Mouse (Mus musculus) forebrain, postnatal 0 days (tissue): ENCODE measurements around the gene Xirp1. TPM values are rescaled to one million over a fixed set of nuclear protein-coding genes. Genes with fewer than 3 reads are reported as not detected.
"Not testable (repeated sequence)": the region's sequence is repeated elsewhere in the genome, so short reads cannot be mapped to it uniquely, and the experiment has no call there.

Experiments used
- ATAC-seq: fragments of 200-750 bp; cut with Nextera tagmentation; 2 replicates; pipeline ENCODE4 v1.8.0; 2017; ENCODE audit warnings: mild to moderate bottlenecking, moderate library complexity
- DNase-seq: peaks from one replicate; pipeline ENCODE4 v3.0.0-alpha.2; 2015
- H3K27ac ChIP-seq: fragments of 300-500 bp; sonication (generic); 2 replicates; pipeline ENCODE4 v1.5.1; 2014; ENCODE audit warnings: low read depth, mild to moderate bottlenecking, antibody characterized with exemption, low read length, moderate library complexity, mixed read lengths
- H3K27me3 ChIP-seq: fragments of 300-500 bp; sonication (generic); 2 replicates; pipeline ENCODE4 v1.6.1; 2014; ENCODE audit warnings: mild to moderate bottlenecking, low read length, mixed read lengths; ENCODE audit not compliant: insufficient read depth
- H3K36me3 ChIP-seq: fragments of 300-500 bp; sonication (generic); 2 replicates; pipeline ENCODE4 v1.6.1; 2014; ENCODE audit warnings: mild to moderate bottlenecking, moderate library complexity; ENCODE audit not compliant: insufficient read depth
- H3K4me1 ChIP-seq: fragments of 300-500 bp; sonication (generic); 2 replicates; pipeline ENCODE4 v1.6.1; 2014; ENCODE audit warnings: antibody characterized with exemption; ENCODE audit not compliant: insufficient read depth
- H3K4me2 ChIP-seq: fragments of 300-500 bp; sonication (generic); 2 replicates; pipeline ENCODE4 v1.6.1; 2014; ENCODE audit warnings: low read depth, mild to moderate bottlenecking, moderate library complexity
- H3K4me3 ChIP-seq: fragments of 300-500 bp; sonication (generic); 2 replicates; pipeline ENCODE4 v1.5.1; 2014; ENCODE audit warnings: low read depth, low read length, mixed read lengths
- H3K9ac ChIP-seq: fragments of 300-500 bp; sonication (generic); 2 replicates; pipeline ENCODE4 v1.6.1; 2014; ENCODE audit warnings: mild to moderate bottlenecking
- H3K9me3 ChIP-seq: fragments of 300-500 bp; sonication (generic); 2 replicates; pipeline ENCODE4 v1.6.1; 2016; ENCODE audit warnings: low read length
- CTCF ChIP-seq: sonication (generic); IDR thresholded peaks from 2 replicates; pipeline ENCODE4 v1.5.1; 2016; ENCODE audit warnings: antibody characterized with exemption, control low read depth, low read depth
- WGBS: fragments of 180-500 bp; shearing (Covaris S2); extraction: QIAGEN DNeasy Blood & Tissue Kit; methylation state at CpG from one replicate; pipeline ENCODE4 v1.1.7; 2014; 5-methylcytosine and 5-hydroxymethylcytosine counted together
- polyA plus RNA-seq: library from polyadenylated mRNA; unstranded; fragments of >200 nt; fragmentation: Nextera tagmentation; extraction: Ambion mirVana; gene quantifications from 2 replicates; pipeline ENCODE4 v1.2.1, GENCODE M21; 2015
- total RNA-seq: library from RNA; depleted of rRNA; stranded (reverse); fragments of >200 nt; gene quantifications from 2 replicates; pipeline ENCODE4 v1.2.3, GENCODE M21; 2014

The Xirp1 gene
- total and polyA plus RNA-seq, 2 experiments from 2014 or later, result not detected

GRCm38 (mm10) chr9:120021164-120021563 lies 2.2 kb downstream of the Xirp1 start:
- Histone ChIP-seq H3K9ac (no peak overlapping the region), H3K27ac (no peak overlapping the region), H3K4me1 (no peaks in the 10 kb centered on the region), H3K9me3 (no peaks in the 10 kb centered on the region), H3K4me2 (no peak overlapping the region), H3K27me3 (no peaks in the 10 kb centered on the region), H3K4me3 (no peak overlapping the region), H3K36me3 (no peaks in the 10 kb centered on the region)
- 79% methylated on average over 5 of the region's 5 CpGs for WGBS
- no peak for DNase-seq
- no peak for ATAC-seq
- no peak for TF ChIP-seq CTCF

- 40% methylated on average over 7 of the region's 7 CpGs for whole genome bisulfite sequencing
Measured at GRCm38 (mm10) chr9:120020285-120020890, 3.0 kb downstream of the Xirp1 start.

DNA sequence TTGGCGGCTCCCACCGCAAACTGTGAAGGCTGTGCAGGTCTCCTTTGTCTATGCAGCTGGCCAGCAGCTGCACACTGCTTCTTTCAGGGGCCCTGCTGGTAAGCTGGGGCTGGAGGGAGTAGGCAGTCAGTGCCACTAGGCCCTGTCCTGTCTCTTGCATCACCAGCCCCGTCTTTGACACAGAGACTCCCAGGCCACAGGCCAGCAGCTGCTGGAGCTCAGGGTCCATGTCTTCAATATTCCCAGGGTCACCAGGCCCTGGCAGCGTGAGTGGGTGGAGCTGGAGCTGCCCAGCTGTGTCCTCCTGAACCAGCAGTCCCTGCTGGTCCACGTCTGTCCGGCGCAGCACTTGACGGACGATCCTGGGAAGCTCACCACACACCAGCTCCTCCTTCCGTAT lies 6.4 kb downstream of the Xirp1 start:
- WGBS, result 71% methylated on average over 10 of the region's 10 CpGs
- no peak overlapping the region for H3K4me2 ChIP-seq

More at GRCm38 (mm10) chr9:120020285-120020890, 3.0 kb downstream of the Xirp1 start:
- Histone ChIP-seq H3K9ac (no peak overlapping the region), H3K27me3 (no peaks in the 10 kb centered on the region), H3K4me1 (no peaks in the 10 kb centered on the region), H3K27ac (no peak overlapping the region), H3K36me3 (no peaks in the 10 kb centered on the region), H3K9me3 (no peaks in the 10 kb centered on the region), H3K4me3 (no peak overlapping the region), H3K4me2 (no peak overlapping the region)
- TF ChIP-seq CTCF, result peak; percentile 87
- DNase-seq, result peak; percentile 80
- ATAC-seq, result peak; percentile 38

DNA sequence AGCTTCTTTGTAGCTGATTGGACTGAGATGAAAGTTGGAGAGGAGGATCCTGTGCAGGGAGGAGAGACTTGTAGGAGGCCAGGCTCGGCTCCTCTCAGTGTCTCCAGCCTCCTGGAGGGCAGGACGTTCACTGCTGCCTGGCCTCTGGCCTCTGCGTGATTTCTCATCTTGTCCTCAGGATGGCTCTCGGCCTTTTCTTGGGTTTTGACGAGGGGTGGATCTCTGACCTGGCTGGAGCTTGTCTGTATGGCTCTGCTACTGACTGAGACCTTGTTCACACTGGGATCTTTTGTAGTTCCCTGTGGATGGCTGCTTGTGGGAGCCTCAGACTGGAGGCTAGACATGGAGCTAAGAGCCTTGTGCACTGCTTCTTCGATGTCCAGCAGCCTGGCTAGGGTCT lies 8.6 kb downstream of the Xirp1 start:
- Histone ChIP-seq H3K36me3 (no peaks in the 10 kb centered on the region), H3K27me3 (no peaks in the 10 kb centered on the region), H3K4me1 (0 out of 2 replicates have a peak, but pooled peaks cover 4% of the 10 kb centered on the region), H3K4me2 (no peak overlapping the region), H3K4me3 (no peak overlapping the region), H3K9me3 (no peaks in the 10 kb centered on the region), H3K9ac (no peak overlapping the region), H3K27ac (no peak overlapping the region)
- 69% methylated on average over 6 of the region's 6 CpGs for WGBS
- TF ChIP-seq CTCF, result no peak
- no peak for DNase-seq
- no peak for ATAC-seq

More for the DNA sequence above, 6.4 kb downstream of the Xirp1 start:
- Histone ChIP-seq H3K4me1 (no peaks in the 10 kb centered on the region), H3K36me3 (no peaks in the 10 kb centered on the region), H3K27ac (no peak overlapping the region), H3K9ac (no peak overlapping the region), H3K27me3 (no peaks in the 10 kb centered on the region), H3K4me3 (no peak overlapping the region), H3K9me3 (no peaks in the 10 kb centered on the region)
- TF ChIP-seq CTCF, result no peak
- DNase-seq (no peak), ATAC-seq (no peak)

DNA sequence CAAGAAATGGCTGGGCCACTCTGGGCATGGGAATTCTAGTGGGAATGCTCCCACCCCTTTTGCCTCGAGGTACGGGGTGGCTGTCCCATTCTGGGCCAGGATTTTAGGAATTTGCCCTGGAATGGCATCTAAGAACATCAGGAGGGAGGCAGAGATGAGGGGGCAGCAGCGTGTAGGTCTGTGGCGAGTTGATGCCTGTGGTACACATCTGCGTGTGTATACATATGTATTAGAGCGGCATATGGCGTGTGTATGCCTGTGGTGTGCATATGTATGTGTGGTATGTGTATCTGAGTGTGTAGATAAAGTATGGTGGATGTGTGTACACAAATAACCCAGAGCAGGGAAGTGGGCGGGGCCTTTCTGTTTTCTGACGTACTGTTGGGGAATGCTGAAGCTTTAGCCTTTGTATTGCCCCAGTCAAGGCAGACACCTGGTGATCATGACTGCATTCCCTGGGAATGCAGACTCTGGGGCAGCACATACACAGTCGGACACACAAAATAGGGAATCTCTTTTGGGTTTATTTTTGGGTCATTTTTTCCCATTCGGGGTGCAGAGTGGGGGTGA lies 10.1 kb downstream of the Xirp1 start:
- Histone ChIP-seq H3K27me3 (no peaks in the 10 kb centered on the region), H3K9ac (no peak overlapping the region), H3K4me1 (0 out of 2 replicates have a peak, but pooled peaks cover 4% of the 10 kb centered on the region), H3K9me3 (no peaks in the 10 kb centered on the region), H3K36me3 (no peaks in the 10 kb centered on the region), H3K27ac (no peak overlapping the region), H3K4me3 (no peak overlapping the region), H3K4me2 (no peak overlapping the region)
- WGBS, result 72% methylated on average over 11 of the region's 11 CpGs
- no peak for TF ChIP-seq CTCF
- ATAC-seq (no peak), DNase-seq (no peak)

DNA sequence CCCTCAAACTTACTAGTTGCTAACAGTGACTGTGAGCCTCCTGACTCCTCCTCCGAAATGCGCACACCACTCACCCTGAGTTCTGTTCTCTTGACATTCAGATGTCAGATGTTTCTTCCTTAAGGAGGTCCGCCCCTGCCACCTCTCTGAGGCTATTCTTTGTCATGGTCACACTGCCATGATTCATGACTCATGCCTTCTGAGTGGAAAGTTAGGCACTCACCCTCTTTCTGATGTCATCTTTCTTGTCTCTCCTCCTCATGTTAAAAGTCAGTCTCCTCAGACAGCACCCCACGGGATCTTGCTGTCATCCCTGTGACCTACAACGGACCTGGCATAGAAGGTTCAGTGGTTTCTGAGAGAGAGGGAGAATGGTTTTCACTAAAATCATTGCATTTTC lies 10.6 kb downstream of the Xirp1 start:
- Histone ChIP-seq H3K9ac (no peak overlapping the region), H3K9me3 (no peaks in the 10 kb centered on the region), H3K4me3 (no peak overlapping the region), H3K36me3 (no peaks in the 10 kb centered on the region), H3K4me1 (0 out of 2 replicates have a peak, but pooled peaks cover 4% of the 10 kb centered on the region), H3K27me3 (no peaks in the 10 kb centered on the region), H3K4me2 (no peak overlapping the region), H3K27ac (no peak overlapping the region)
- ATAC-seq (no peak), DNase-seq (no peak)
- no peak for TF ChIP-seq CTCF
- 92% methylated on average over 5 of the region's 5 CpGs for WGBS

- not testable (repeated sequence) for ATAC-seq
Measured at GRCm38 (mm10) chr9:120012161-120012560, 11.2 kb downstream of the Xirp1 start.

More at GRCm38 (mm10) chr9:120012161-120012560, 11.2 kb downstream of the Xirp1 start:
- H3K9ac ChIP-seq, H3K4me3 ChIP-seq, H3K4me1 ChIP-seq, H3K27ac ChIP-seq, H3K27me3 ChIP-seq, DNase-seq, H3K9me3 ChIP-seq, H3K36me3 ChIP-seq: not testable (repeated sequence)
- WGBS, result 83% methylated on average over 6 of the region's 6 CpGs
- H3K4me2 ChIP-seq, result peak overlapping the region; percentile 75; the same call in 1 of the 2 replicates
